Mouse (Mus musculus) ES-Bruce4 (cell line): ENCODE results near the gene Gm49322. TPM values are rescaled to one million over a fixed set of nuclear protein-coding genes. Genes with fewer than 3 reads are reported as not detected.
"Not testable (repeated sequence)": the region's sequence is repeated elsewhere in the genome, so short reads cannot be mapped to it uniquely, and the experiment has no call there.

Experiments used
- H3K27ac ChIP-seq: 2 replicates; pipeline ENCODE4 v1.5.1; 2012; ENCODE audit warnings: low read length, inconsistent platforms; ENCODE audit not compliant: insufficient read depth
- H3K27me3 ChIP-seq: 2 replicates; pipeline ENCODE4 v1.6.1; 2012; ENCODE audit warnings: mild to moderate bottlenecking, low read length, inconsistent platforms; ENCODE audit not compliant: control insufficient read depth, poor library complexity, insufficient read depth, severe bottlenecking
- H3K36me3 ChIP-seq: 2 replicates; pipeline ENCODE4 v1.6.1; 2012; ENCODE audit warnings: inconsistent platforms, mild to moderate bottlenecking, low read length, moderate library complexity; ENCODE audit not compliant: control insufficient read depth, poor library complexity, insufficient read depth, severe bottlenecking
- H3K4me1 ChIP-seq: one replicate; pipeline ENCODE4 v1.8.1; 2011; ENCODE audit warnings: low read length; ENCODE audit not compliant: control insufficient read depth, insufficient read depth
- H3K4me3 ChIP-seq: 2 replicates; pipeline ENCODE4 v1.5.1; 2011; ENCODE audit warnings: low read depth, mild to moderate bottlenecking, low read length
- H3K9ac ChIP-seq: 2 replicates; pipeline ENCODE4 v1.6.1; 2012; ENCODE audit warnings: low read depth, mild to moderate bottlenecking, inconsistent platforms; ENCODE audit not compliant: poor library complexity, severe bottlenecking
- H3K9me3 ChIP-seq: replicated peaks from 2 replicates; pipeline ENCODE4 v1.6.1; 2012; ENCODE audit warnings: mild to moderate bottlenecking, low read length, inconsistent platforms; ENCODE audit not compliant: control insufficient read depth, poor library complexity, insufficient read depth, severe bottlenecking
- CTCF ChIP-seq: IDR thresholded peaks from one replicate; pipeline ENCODE4 v1.8.1; 2011; ENCODE audit warnings: low read depth, low read length
- EP300 ChIP-seq: IDR thresholded peaks from 2 replicates; pipeline ENCODE4 v1.6.1; 2011; ENCODE audit warnings: low read depth, low read length; ENCODE audit not compliant: insufficient read depth
- POLR2A ChIP-seq: IDR thresholded peaks from one replicate; pipeline ENCODE4 v1.8.1; 2011; ENCODE audit warnings: low read length; ENCODE audit not compliant: insufficient read depth
- polyA plus RNA-seq: library from polyadenylated mRNA; stranded (reverse); fragments of >200 nt; gene quantifications from 2 replicates; pipeline ENCODE4 v1.2.4, GENCODE M21; 2011; ENCODE audit warnings: low read depth; ENCODE audit not compliant: missing spikeins, insufficient read depth, insufficient read length

The Gm49322 gene
- polyA plus RNA-seq, 1 experiment = 2.4 TPM

- Histone ChIP-seq H3K36me3 (peaks cover 21% of the 10 kb centered on the region), H3K27me3 (no peaks in the 10 kb centered on the region), H3K9me3 (no peaks in the 10 kb centered on the region), H3K9ac (no peak overlapping the region), H3K4me1 (no peaks in the 10 kb centered on the region), H3K27ac (no peak overlapping the region), H3K4me3 (no peak overlapping the region)
- no peak for TF ChIP-seq CTCF
- no peak for TF ChIP-seq EP300
- TF ChIP-seq POLR2A = no peak
These were observed 41.1 kb downstream of the Gm49322 start for GRCm38 (mm10) chr10:80646936-80647335.

GRCm38 (mm10) chr10:80649910-80650309, 44.1 kb downstream of the Gm49322 start:
- H3K4me3 ChIP-seq, H3K4me1 ChIP-seq, H3K9ac ChIP-seq, H3K9me3 ChIP-seq, H3K36me3 ChIP-seq, H3K27me3 ChIP-seq, H3K27ac ChIP-seq: not testable (repeated sequence)

GRCm38 (mm10) chr10:80650392-80650791, 44.6 kb downstream of the Gm49322 start:
- Histone ChIP-seq H3K4me1 (peaks cover 4% of the 10 kb centered on the region), H3K9me3 (no peaks in the 10 kb centered on the region), H3K9ac (no peak overlapping the region), H3K27ac (no peak overlapping the region), H3K36me3 (no peaks in the 10 kb centered on the region; the same call in 1 of the 2 replicates), H3K27me3 (no peaks in the 10 kb centered on the region), H3K4me3 (no peak overlapping the region)
- TF ChIP-seq CTCF (no peak), POLR2A (no peak), EP300 (no peak)

- Histone ChIP-seq H3K4me1 (peaks cover 7% of the 10 kb centered on the region), H3K36me3 (no peaks in the 10 kb centered on the region), H3K9me3 (no peaks in the 10 kb centered on the region), H3K9ac (no peak overlapping the region), H3K27me3 (no peaks in the 10 kb centered on the region), H3K4me3 (no peak overlapping the region), H3K27ac (no peak overlapping the region)
- TF ChIP-seq CTCF (no peak), POLR2A (no peak), EP300 (no peak)
These were observed 47.4 kb downstream of the Gm49322 start for GRCm38 (mm10) chr10:80653156-80653720.

GRCm38 (mm10) chr10:80654866-80655265, 49.0 kb downstream of the Gm49322 start:
- no peak overlapping the region for H3K27ac ChIP-seq
- peaks cover 9% of the 10 kb centered on the region for H3K4me1 ChIP-seq
- H3K9ac ChIP-seq = peak overlapping the region; percentile 81; the same call in 1 of the 2 replicates
- no peaks in the 10 kb centered on the region for H3K27me3 ChIP-seq
- H3K36me3 ChIP-seq = no peaks in the 10 kb centered on the region
- H3K4me3 ChIP-seq = no peak overlapping the region
- H3K9me3 ChIP-seq = no peaks in the 10 kb centered on the region
- TF ChIP-seq EP300 (no peak), CTCF (no peak), POLR2A (no peak)

GRCm38 (mm10) chr10:80655406-80656129, 49.7 kb downstream of the Gm49322 start:
- Histone ChIP-seq H3K27ac (no peak overlapping the region), H3K9ac (peak overlapping the region; percentile 81), H3K27me3 (no peaks in the 10 kb centered on the region), H3K36me3 (no peaks in the 10 kb centered on the region), H3K9me3 (no peaks in the 10 kb centered on the region), H3K4me3 (peak overlapping the region; percentile 93), H3K4me1 (peaks cover 9% of the 10 kb centered on the region)
- TF ChIP-seq CTCF (no peak), POLR2A (no peak), EP300 (no peak)
